Mouse (Mus musculus) heart, adult 11 months (tissue): ENCODE measurements around the gene Pdzd7.

Experiments
- DNase-seq: peaks from one replicate; pipeline ENCODE4 v3.0.0; 2022

Gene Pdzd7

GRCm38 (mm10) chr19:45045651-45046050 lies at the start of gene Pdzd7:
Gene Pdzd7 (minus strand): TSS chr19:45045717.
- peak; percentile 91 for DNase-seq

GRCm38 (mm10) chr19:45081841-45082550 lies 36.5 kb upstream of the Pdzd7 start:
- DNase-seq: peak; percentile 91

- DNase-seq: peak; percentile 95
These were observed 35.8 kb upstream of the Pdzd7 start for GRCm38 (mm10) chr19:45081279-45081678.

- DNase-seq: peak; percentile 91
These were observed 35.2 kb upstream of the Pdzd7 start for GRCm38 (mm10) chr19:45080711-45081110.

GRCm38 (mm10) chr19:45079769-45080515 lies 34.4 kb upstream of the Pdzd7 start:
- peak; percentile 99 for DNase-seq

- peak; percentile 92 for DNase-seq
These were observed 33.7 kb upstream of the Pdzd7 start for GRCm38 (mm10) chr19:45078971-45079764.

- DNase-seq: peak; percentile 92
These were observed 32.5 kb upstream of the Pdzd7 start for GRCm38 (mm10) chr19:45077742-45078645.

- DNase-seq: peak; percentile 96
These were observed 31.3 kb upstream of the Pdzd7 start for GRCm38 (mm10) chr19:45076586-45077510.

GRCm38 (mm10) chr19:45076036-45076575 lies 30.6 kb upstream of the Pdzd7 start:
- DNase-seq: no peak

GRCm38 (mm10) chr19:45075323-45076035 lies 30.0 kb upstream of the Pdzd7 start:
- peak; percentile 96 for DNase-seq

GRCm38 (mm10) chr19:45074580-45075322 lies 29.2 kb upstream of the Pdzd7 start, which contains the start of gene Kazald1:
Gene Kazald1 (plus strand): TSS chr19:45075241.
- DNase-seq: peak; percentile 99

GRCm38 (mm10) chr19:45073871-45074542 lies 28.5 kb upstream of the Pdzd7 start:
- DNase-seq: peak; percentile 94

- no peak for DNase-seq
These were observed 22.4 kb upstream of the Pdzd7 start for GRCm38 (mm10) chr19:45067758-45068510.

GRCm38 (mm10) chr19:45067170-45067569 lies 21.7 kb upstream of the Pdzd7 start:
- no peak for DNase-seq

GRCm38 (mm10) chr19:45065226-45065625 lies 19.7 kb upstream of the Pdzd7 start:
- no peak for DNase-seq

GRCm38 (mm10) chr19:45063565-45064292 lies 18.2 kb upstream of the Pdzd7 start:
- DNase-seq: no peak

GRCm38 (mm10) chr19:45058841-45059240 lies 13.3 kb upstream of the Pdzd7 start:
- DNase-seq: no peak
